Mouse (Mus musculus): ENCODE data around the gene Kank2. TPM values are rescaled to one million over a fixed set of nuclear protein-coding genes. Genes with fewer than 3 reads are reported as not detected.

Kank2 gene
- polyA plus RNA-seq, 1 experiment from 2014 or later = 1.3 TPM

Small RNAs within 50 kb of the gene (microRNA-seq; reads per million reads assigned to microRNA genes)
- gene Mir7083 = 2.3 reads per million

Other genes with a start within 250 kb of the Kank2 start
- 73.0 and 77.5 TPM in 2 replicates for gene Timm29, start 206.0 kb downstream of the Kank2 start, polyA plus RNA-seq (2014; fragmentation: Nextera tagmentation; extraction: Ambion mirVana)
- gene Yipf2, start 205.9 kb downstream of the Kank2 start, polyA plus RNA-seq (2014; fragmentation: Nextera tagmentation; extraction: Ambion mirVana) = 20.3 and 21.8 TPM in 2 replicates
- gene Smarca4, start 182.6 kb downstream of the Kank2 start, polyA plus RNA-seq (2014; fragmentation: Nextera tagmentation; extraction: Ambion mirVana) = 138 and 152 TPM in 2 replicates
- 7.3 and 8.3 TPM in 2 replicates for gene Ldlr, start 75.3 kb downstream of the Kank2 start, polyA plus RNA-seq (2014; fragmentation: Nextera tagmentation; extraction: Ambion mirVana)
- 11.2 and 12.5 TPM in 2 replicates for gene Spc24, start 38.4 kb downstream of the Kank2 start, polyA plus RNA-seq (2014; fragmentation: Nextera tagmentation; extraction: Ambion mirVana)
- 0.24 and 0.53 TPM in 2 replicates for gene Angptl8, start 36.8 kb upstream of the Kank2 start, polyA plus RNA-seq (2014; fragmentation: Nextera tagmentation; extraction: Ambion mirVana)
- gene Dock6, start 53.9 kb upstream of the Kank2 start, polyA plus RNA-seq (2014; fragmentation: Nextera tagmentation; extraction: Ambion mirVana) = 8.2 and 13.8 TPM in 2 replicates
- 12.0 and 21.4 TPM in 2 replicates for gene Rab3d, start 119.4 kb upstream of the Kank2 start, polyA plus RNA-seq (2014; fragmentation: Nextera tagmentation; extraction: Ambion mirVana)
- gene Ccdc159, start 128.7 kb upstream of the Kank2 start, polyA plus RNA-seq (2014; fragmentation: Nextera tagmentation; extraction: Ambion mirVana) = 7.0 and 8.1 TPM in 2 replicates
- 48.6 and 49.6 TPM in 2 replicates for gene Tmem205, start 128.8 kb upstream of the Kank2 start, polyA plus RNA-seq (2014; fragmentation: Nextera tagmentation; extraction: Ambion mirVana)
- gene Plppr2, start 138.3 kb upstream of the Kank2 start, polyA plus RNA-seq (2014; fragmentation: Nextera tagmentation; extraction: Ambion mirVana) = 83.5 and 89.6 TPM in 2 replicates
- 10.1 and 21.3 TPM in 2 replicates for gene Swsap1, start 157.0 kb upstream of the Kank2 start, polyA plus RNA-seq (2014; fragmentation: Nextera tagmentation; extraction: Ambion mirVana)
- gene Epor, start 164.8 kb upstream of the Kank2 start, polyA plus RNA-seq (2014; fragmentation: Nextera tagmentation; extraction: Ambion mirVana) = 0.67 and 2.0 TPM in 2 replicates
- 1.8 TPM in 2 replicates for gene Rgl3, start 190.7 kb upstream of the Kank2 start, polyA plus RNA-seq (2014; fragmentation: Nextera tagmentation; extraction: Ambion mirVana)
- gene Ccdc151, start 203.9 kb upstream of the Kank2 start, polyA plus RNA-seq (2014; fragmentation: Nextera tagmentation; extraction: Ambion mirVana) = 2.9 and 5.4 TPM in 2 replicates
- 74.1 and 77.5 TPM in 2 replicates for gene Prkcsh, start 204.1 kb upstream of the Kank2 start, polyA plus RNA-seq (2014; fragmentation: Nextera tagmentation; extraction: Ambion mirVana)

Measured in neural tube, embryonic 14.5 days (tissue).